Mouse (Mus musculus) limb, embryonic 14.5 days (tissue): Measurements from ENCODE around the gene Gm904. TPM values are rescaled to one million over a fixed set of nuclear protein-coding genes. Genes with fewer than 3 reads are reported as not detected.
"Not testable (repeated sequence)": the region's sequence is repeated elsewhere in the genome, so short reads cannot be mapped to it uniquely, and the experiment has no call there.

Source experiments
- ATAC-seq: fragments of 200-750 bp; cut with Nextera tagmentation; 2 replicates; pipeline ENCODE4 v1.8.0; 2017; ENCODE audit warnings: low read depth, moderate number of reproducible peaks, moderate TSS enrichment; ENCODE audit not compliant: low FRiP score
- DNase-seq: peaks from one replicate; pipeline ENCODE4 v3.0.0-alpha.2; 2015; ENCODE audit warnings: low spot score
- H3K27ac ChIP-seq: fragments of 300-500 bp; sonication (generic); replicated peaks from 2 replicates; pipeline ENCODE4 v1.5.1; 2014; ENCODE audit warnings: low read depth, mild to moderate bottlenecking, low read length, moderate library complexity, mixed read lengths
- H3K27me3 ChIP-seq: fragments of 300-500 bp; sonication (generic); 2 replicates; pipeline ENCODE4 v1.6.1; 2014; ENCODE audit warnings: low read length, mixed read lengths; ENCODE audit not compliant: control insufficient read depth, insufficient read depth
- H3K36me3 ChIP-seq: fragments of 300-500 bp; sonication (generic); 2 replicates; pipeline ENCODE4 v1.6.1; 2014; ENCODE audit warnings: mild to moderate bottlenecking, low read length, moderate library complexity, mixed read lengths; ENCODE audit not compliant: control insufficient read depth, insufficient read depth
- H3K4me1 ChIP-seq: fragments of 300-500 bp; sonication (generic); 2 replicates; pipeline ENCODE4 v1.6.1; 2014; ENCODE audit warnings: antibody characterized with exemption, low read length, mixed read lengths; ENCODE audit not compliant: control insufficient read depth, insufficient read depth
- H3K4me2 ChIP-seq: fragments of 300-500 bp; sonication (generic); replicated peaks from 2 replicates; pipeline ENCODE4 v1.6.1; 2014; ENCODE audit warnings: low read depth, mild to moderate bottlenecking, low read length, moderate library complexity; ENCODE audit not compliant: severe bottlenecking
- H3K4me3 ChIP-seq: fragments of 300-500 bp; sonication (generic); replicated peaks from 2 replicates; pipeline ENCODE4 v1.5.1; 2014; ENCODE audit warnings: low read length
- H3K9ac ChIP-seq: fragments of 300-500 bp; sonication (generic); 2 replicates; pipeline ENCODE4 v1.6.1; 2014; ENCODE audit warnings: mild to moderate bottlenecking, low read depth, low read length, moderate library complexity; ENCODE audit not compliant: severe bottlenecking
- H3K9me3 ChIP-seq: fragments of 300-500 bp; sonication (generic); 2 replicates; pipeline ENCODE4 v1.6.1; 2016; ENCODE audit warnings: low read length; ENCODE audit not compliant: control insufficient read depth
- WGBS: fragments of 180-500 bp; shearing (Covaris S2); extraction: QIAGEN DNeasy Blood & Tissue Kit; methylation state at CpG from one replicate; pipeline ENCODE4 v1.1.7; 2014; 5-methylcytosine and 5-hydroxymethylcytosine counted together
- microRNA-seq: library from miRNA; unstranded; fragments of <30 nt; microRNA quantifications from one replicate; pipeline ENCODE4, GENCODE M21; 2016
- polyA plus RNA-seq, 2 experiments: library from polyadenylated mRNA; depleted of rRNA in 1 of 2; stranded (reverse) in 1 of 2; unstranded in 1 of 2; fragments of >200 nt; fragmentation: Nextera tagmentation in 1 of 2; extraction: Ambion mirVana in 1 of 2; gene quantifications; 2 replicates each; pipeline versions ENCODE4 v1.2.1 to v1.2.3; 2012 to 2014

Gene Gm904
- polyA plus RNA-seq (2012; rRNA removed) (not detected in 2 replicates), polyA plus RNA-seq (2014; fragmentation: Nextera tagmentation; extraction: Ambion mirVana) (not detected in 2 replicates)

- not testable (repeated sequence) for H3K9ac ChIP-seq, H3K36me3 ChIP-seq, H3K27me3 ChIP-seq, H3K27ac ChIP-seq, ATAC-seq, H3K4me2 ChIP-seq, DNase-seq, H3K4me3 ChIP-seq, H3K9me3 ChIP-seq, H3K4me1 ChIP-seq
Observed at GRCm38 (mm10) chr13:50642928-50643327, at the start of gene Gm904. Gm904 (plus strand) TSS chr13:50643228.

DNA sequence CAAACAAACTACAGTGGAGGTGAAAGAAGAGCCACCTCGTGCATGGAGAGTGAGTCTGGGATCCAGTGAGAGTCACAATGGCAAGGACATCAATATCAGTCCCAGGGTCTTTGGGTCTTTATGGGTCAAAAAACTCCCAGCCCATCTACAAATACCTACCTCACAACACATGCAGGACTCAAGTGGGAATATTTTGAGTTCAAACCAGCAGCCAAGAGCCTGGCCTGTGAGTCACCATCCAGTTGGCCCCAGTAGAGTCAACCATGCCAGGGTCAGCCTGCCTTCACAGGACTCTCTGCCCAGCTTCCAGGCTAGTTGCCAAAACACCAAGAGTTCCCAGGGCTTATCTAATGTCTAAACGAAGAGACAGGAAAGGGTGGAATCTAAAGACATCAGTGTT lies 5.7 kb downstream of the Gm904 start:
- H3K27me3 ChIP-seq, H3K4me1 ChIP-seq, H3K4me2 ChIP-seq, H3K4me3 ChIP-seq, H3K9me3 ChIP-seq, H3K27ac ChIP-seq, DNase-seq, H3K36me3 ChIP-seq, H3K9ac ChIP-seq, ATAC-seq: not testable (repeated sequence)
- WGBS = 76% methylated on average over 2 of the region's 2 CpGs

Small RNAs within 50 kb of the gene (microRNA-seq; reads per million reads assigned to microRNA genes)
- not detected for gene Gm23952
- gene Mir683-2 = not detected

Other genes with a start within 250 kb of the Gm904 start
- 38.8 and 42.9 TPM in 2 replicates for gene Fbxw17, start 225.4 kb upstream of the Gm904 start, polyA plus RNA-seq (2012; rRNA removed)
- 33.0 and 33.5 TPM in 2 replicates for gene Fbxw17, start 225.4 kb upstream of the Gm904 start, polyA plus RNA-seq (2014; fragmentation: Nextera tagmentation; extraction: Ambion mirVana)
- gene Gm47429, start 199.3 kb upstream of the Gm904 start, polyA plus RNA-seq (2012; rRNA removed) = not detected in 2 replicates
- not detected in 2 replicates for gene Gm47429, start 199.3 kb upstream of the Gm904 start, polyA plus RNA-seq (2014; fragmentation: Nextera tagmentation; extraction: Ambion mirVana)
- gene Nutm2, start 175.9 kb upstream of the Gm904 start, polyA plus RNA-seq (2012; rRNA removed) = not detected in 2 replicates
- not detected in 2 replicates for gene Nutm2, start 175.9 kb upstream of the Gm904 start, polyA plus RNA-seq (2014; fragmentation: Nextera tagmentation; extraction: Ambion mirVana)
- not detected in 2 replicates for gene Gm8765, start 55.1 kb downstream of the Gm904 start, polyA plus RNA-seq (2012; rRNA removed)
- gene Gm8765, start 55.1 kb downstream of the Gm904 start, polyA plus RNA-seq (2014; fragmentation: Nextera tagmentation; extraction: Ambion mirVana) = not detected in 2 replicates